Mouse (Mus musculus) ES-E14 (cell line): ENCODE results near the gene Kcnk5. TPM values are rescaled to one million over a fixed set of nuclear protein-coding genes. Genes with fewer than 3 reads are reported as not detected.

Experiments used
- DNase-seq: peaks from one replicate; pipeline ENCODE4 v3.0.0-alpha.2; 2013; ENCODE audit warnings: low read depth, low spot score
- H3K27ac ChIP-seq: 2 replicates; pipeline ENCODE4 v1.5.1; 2012; ENCODE audit warnings: low read depth, mild to moderate bottlenecking, low read length, moderate library complexity, mixed read lengths; ENCODE audit not compliant: poor library complexity, insufficient read depth, severe bottlenecking
- H3K36me3 ChIP-seq: 2 replicates; pipeline ENCODE4 v1.6.1; 2012; ENCODE audit warnings: mild to moderate bottlenecking, low read length, moderate library complexity, mixed read lengths; ENCODE audit not compliant: control insufficient read depth, poor library complexity, insufficient read depth, severe bottlenecking
- H3K4me1 ChIP-seq, 2 experiments: fragments of 150-350 bp in 1 of 2; sonication (generic) in 1 of 2; 2 replicates each; pipeline ENCODE4 v1.6.1; 2012; ENCODE audit warnings: low read length in 2 of 2, mild to moderate bottlenecking in 1 of 2, mixed read lengths in 1 of 2; ENCODE audit not compliant: control insufficient read depth in 2 of 2, insufficient read depth in 2 of 2, poor library complexity in 1 of 2
- H3K4me3 ChIP-seq, 2 experiments: fragments of 150-350 bp in 1 of 2; sonication (generic) in 1 of 2; 2 replicates each; pipeline ENCODE4 v1.5.1; 2012; ENCODE audit warnings: low read length in 2 of 2, low read depth in 1 of 2, mild to moderate bottlenecking in 1 of 2, mixed read lengths in 1 of 2; ENCODE audit not compliant: insufficient read depth in 1 of 2, poor library complexity in 1 of 2, severe bottlenecking in 1 of 2
- H3K9ac ChIP-seq: 2 replicates; pipeline ENCODE4 v1.6.1; 2012; ENCODE audit warnings: low read depth, mild to moderate bottlenecking, low read length, mixed read lengths; ENCODE audit not compliant: poor library complexity, insufficient read depth, severe bottlenecking
- H3K9me3 ChIP-seq: fragments of 150-350 bp; sonication (generic); 2 replicates; pipeline ENCODE4 v1.6.1; 2012; ENCODE audit warnings: low read depth, mild to moderate bottlenecking, low read length; ENCODE audit not compliant: control insufficient read depth, insufficient read depth
- CHD2 ChIP-seq: IDR thresholded peaks from 2 replicates; pipeline ENCODE4 v1.6.1; 2014; ENCODE audit warnings: mild to moderate bottlenecking, low read depth, low read length, inconsistent platforms
- HCFC1 ChIP-seq: IDR thresholded peaks from 2 replicates; pipeline ENCODE4 v1.6.1; 2012; ENCODE audit warnings: low read length, inconsistent platforms, borderline replicate concordance; ENCODE audit not compliant: insufficient read depth
- MAFK ChIP-seq: IDR thresholded peaks from 2 replicates; pipeline ENCODE4 v1.6.1; 2014; ENCODE audit warnings: mild to moderate bottlenecking, low read depth, low read length, inconsistent platforms; ENCODE audit not compliant: insufficient read depth
- ZC3H11A ChIP-seq: IDR thresholded peaks from 2 replicates; pipeline ENCODE4 v1.6.1; 2012; ENCODE audit warnings: low read depth, mild to moderate bottlenecking, inconsistent platforms, low read length, borderline replicate concordance
- ZNF384 ChIP-seq: IDR thresholded peaks from 2 replicates; pipeline ENCODE4 v1.6.1; 2012; ENCODE audit warnings: low read depth, low read length, inconsistent platforms
- in situ Hi-C, 2 experiments: fragments of 600-800 bp; cut with MboI; formaldehyde crosslinking; loops; one replicate each; pipeline ENCODE4 v1.15.1; 2025; ENCODE audit warnings: low sequenced_read_pairs in 2 of 2, inconsistent platforms in 1 of 2; ENCODE audit not compliant: unreplicated experiment in 2 of 2
- total RNA-seq: library from RNA; depleted of rRNA; stranded (reverse); fragments of 300-350 nt; gene quantifications from 2 replicates; pipeline ENCODE4 v1.2.3, GENCODE M21; 2012

Kcnk5 gene
- total RNA-seq, 1 experiment: 68.6 TPM

- H3K4me3 ChIP-seq: no peak overlapping the region
- no peak for DNase-seq
Observed at GRCm38 (mm10) chr14:20162686-20163085, 18.9 kb downstream of the Kcnk5 start.

GRCm38 (mm10) chr14:20158727-20159681 is 22.6 kb downstream of the Kcnk5 start:
- Histone ChIP-seq H3K9me3 (no peaks in the 10 kb centered on the region), H3K4me3 (no peak overlapping the region), H3K36me3 (peaks cover 36% of the 10 kb centered on the region), H3K27ac (no peak overlapping the region), H3K9ac (no peak overlapping the region), H3K4me1 (peaks cover 14 to 47% of the 10 kb centered on the region in 2 experiments)
- no peak for DNase-seq
- in situ Hi-C loops: loop anchor here in 1 of 2 experiments (10.0 kb wide), 1 partner anchor 54 kb away; no protein-coding TSS in a partner anchor
- TF ChIP-seq ZC3H11A (no peak), CHD2 (no peak), MAFK (no peak), ZNF384 (no peak), HCFC1 (no peak)

More at GRCm38 (mm10) chr14:20162686-20163085, 18.9 kb downstream of the Kcnk5 start:
- Histone ChIP-seq H3K27ac (no peak overlapping the region), H3K36me3 (peaks cover 48% of the 10 kb centered on the region), H3K9ac (no peak overlapping the region), H3K9me3 (no peaks in the 10 kb centered on the region), H3K4me1 (peaks cover 10 to 44% of the 10 kb centered on the region in 2 experiments; a peak in 3 of 4 replicates)
- TF ChIP-seq MAFK: no peak
- TF ChIP-seq HCFC1: no peak
- TF ChIP-seq ZC3H11A: no peak
- no peak for TF ChIP-seq ZNF384
- no peak for TF ChIP-seq CHD2
- in situ Hi-C loops: no loop called here

- Histone ChIP-seq H3K27ac (no peak overlapping the region), H3K9me3 (no peaks in the 10 kb centered on the region), H3K4me1 (peaks cover 10 to 43% of the 10 kb centered on the region in 2 experiments), H3K9ac (no peak overlapping the region), H3K4me3 (no peak overlapping the region), H3K36me3 (peaks cover 32% of the 10 kb centered on the region)
- in situ Hi-C loops: loop anchor here in 1 of 2 experiments (10.0 kb wide), 1 partner anchor 53 kb away; no protein-coding TSS in a partner anchor
- no peak for DNase-seq
- TF ChIP-seq ZC3H11A (no peak), HCFC1 (no peak), MAFK (no peak), ZNF384 (no peak), CHD2 (no peak)
Observed at GRCm38 (mm10) chr14:20157595-20157994, 24.0 kb downstream of the Kcnk5 start.

- H3K4me1 ChIP-seq: peaks cover 10 to 40% of the 10 kb centered on the region in 2 experiments
- TF ChIP-seq MAFK: no peak
- TF ChIP-seq ZC3H11A: no peak
- no peak for TF ChIP-seq HCFC1
- TF ChIP-seq CHD2: no peak
- TF ChIP-seq ZNF384: no peak
Observed at GRCm38 (mm10) chr14:20155718-20156117, 25.9 kb downstream of the Kcnk5 start.

More at GRCm38 (mm10) chr14:20155718-20156117, 25.9 kb downstream of the Kcnk5 start:
- in situ Hi-C loops: loop anchor here in 1 of 2 experiments (10.0 kb wide), 1 partner anchor 51 kb away; no protein-coding TSS in a partner anchor
- Histone ChIP-seq H3K9me3 (no peaks in the 10 kb centered on the region), H3K4me3 (no peak overlapping the region), H3K36me3 (peaks cover 39% of the 10 kb centered on the region), H3K9ac (no peak overlapping the region), H3K27ac (no peak overlapping the region)
- no peak for DNase-seq
